In genomic region chr12:21227076-21227980, GRCm38 (mm10) we compare ENCODE assay signal across 8 mouse cellular contexts. TPM values are rescaled to one million over a fixed set of nuclear protein-coding genes. Genes with fewer than 3 reads are reported as not detected.
A peak's percentile ranks its signal among the peaks of the same experiment; 100 is the strongest.
DNase-seq lines count a peak whose midpoint lies in the region; ATAC-seq and TF ChIP-seq lines count a peak whose summit lies in the region.

No protein-coding gene starts in this region.

- TF ChIP-seq CTCF in intestine, postnatal 0 days (IDR thresholded peaks at IDR 0.05; ENCODE audit: low read depth), result peak; percentile 63
- TF ChIP-seq CTCF in lung, embryonic 14.5 days (IDR thresholded peaks at IDR 0.05; ENCODE audit: low read depth), result peak; percentile 48

- no peaks in the 10 kb centered on the region for H3K9me3 ChIP-seq in embryonic facial prominence, embryonic 11.5 days (replicated peaks; ENCODE audit: control insufficient read depth, low read length)
- H3K9me3 ChIP-seq in embryonic facial prominence, embryonic 10.5 days, result no peaks in the 10 kb centered on the region
- H3K9me3 ChIP-seq in intestine, postnatal 0 days (ENCODE audit: control insufficient read depth), result no peaks in the 10 kb centered on the region
- H3K9me3 ChIP-seq in lung, embryonic 14.5 days (ENCODE audit: low read depth, low read length), result no peaks in the 10 kb centered on the region

- 72% methylated on average over 6 of the region's 6 CpGs for WGBS in embryonic facial prominence, embryonic 11.5 days
- 65% methylated on average over 6 of the region's 6 CpGs for WGBS in embryonic facial prominence, embryonic 10.5 days
- 34% methylated on average over 6 of the region's 6 CpGs for WGBS in intestine, postnatal 0 days
- 30% methylated on average over 6 of the region's 6 CpGs for WGBS in lung, embryonic 14.5 days

- DNase-seq in embryonic facial prominence, embryonic 11.5 days (ENCODE audit: low spot score), result peak; percentile 30
- no peak for DNase-seq in embryonic facial prominence, embryonic 10.5 days (ENCODE audit: low spot score)
- peak; percentile 48 for DNase-seq in ES-CJ7 (ENCODE audit: low read depth, low spot score)
- DNase-seq in cerebellum, adult 18-20 months, result peak; percentile 70 to 72
- peak; percentile 40 for DNase-seq in gonadal fat pad, adult 2 months (ENCODE audit: low read depth)
- DNase-seq in lung, embryonic 14.5 days, result peak; percentile 71
- peak; percentile 78 for DNase-seq in skeletal muscle tissue, adult 2 months (ENCODE audit: low read depth, low spot score)

- H3K4me3 ChIP-seq in embryonic facial prominence, embryonic 11.5 days (ENCODE audit: low read depth, low read length), result no peak overlapping the region
- no peak overlapping the region for H3K4me3 ChIP-seq in embryonic facial prominence, embryonic 10.5 days
- no peak overlapping the region for H3K4me3 ChIP-seq in intestine, postnatal 0 days (ENCODE audit: low read depth, low read length)
- no peak overlapping the region for H3K4me3 ChIP-seq in lung, embryonic 14.5 days (ENCODE audit: low read depth, low read length)

- H3K9ac ChIP-seq in embryonic facial prominence, embryonic 11.5 days (replicated peaks; ENCODE audit: low read length), result no peak overlapping the region
- no peak overlapping the region for H3K9ac ChIP-seq in intestine, postnatal 0 days (ENCODE audit: low read depth, low read length)
- H3K9ac ChIP-seq in lung, embryonic 14.5 days, result no peak overlapping the region

- H3K4me2 ChIP-seq in embryonic facial prominence, embryonic 11.5 days (ENCODE audit: low read depth, low read length), result no peak overlapping the region
- no peak overlapping the region; the same call in 1 of the 2 replicates for H3K4me2 ChIP-seq in intestine, postnatal 0 days (replicated peaks; ENCODE audit: low read depth)
- no peak overlapping the region for H3K4me2 ChIP-seq in lung, embryonic 14.5 days

- H3K27ac ChIP-seq in embryonic facial prominence, embryonic 11.5 days (replicated peaks; ENCODE audit: low read depth, low read length), result no peak overlapping the region
- no peak overlapping the region; the same call in 1 of the 2 replicates for H3K27ac ChIP-seq in embryonic facial prominence, embryonic 10.5 days (replicated peaks)
- peak overlapping the region; percentile 52 for H3K27ac ChIP-seq in intestine, postnatal 0 days (ENCODE audit: low read depth, low read length)
- H3K27ac ChIP-seq in lung, embryonic 14.5 days (ENCODE audit: low read depth), result peak overlapping the region; percentile 16; the same call in 1 of the 2 replicates

- H3K27me3 ChIP-seq in embryonic facial prominence, embryonic 11.5 days (ENCODE audit: control insufficient read depth, insufficient read depth, low read length), result no peaks in the 10 kb centered on the region
- H3K27me3 ChIP-seq in embryonic facial prominence, embryonic 10.5 days (replicated peaks; ENCODE audit: low read depth, poor library complexity, severe bottlenecking), result no peaks in the 10 kb centered on the region
- no peaks in the 10 kb centered on the region for H3K27me3 ChIP-seq in intestine, postnatal 0 days (replicated peaks; ENCODE audit: control insufficient read depth, insufficient read depth, low read length)
- H3K27me3 ChIP-seq in lung, embryonic 14.5 days (ENCODE audit: insufficient read depth, low read length), result no peaks in the 10 kb centered on the region

- no peaks in the 10 kb centered on the region for H3K4me1 ChIP-seq in embryonic facial prominence, embryonic 11.5 days (ENCODE audit: control insufficient read depth, insufficient read depth, low read length)
- peaks cover 6% of the 10 kb centered on the region; the same call in 1 of the 2 replicates for H3K4me1 ChIP-seq in embryonic facial prominence, embryonic 10.5 days
- 0 out of 2 replicates have a peak, but pooled peaks cover 4% of the 10 kb centered on the region for H3K4me1 ChIP-seq in intestine, postnatal 0 days (replicated peaks; ENCODE audit: control insufficient read depth, insufficient read depth, low read length)
- H3K4me1 ChIP-seq in lung, embryonic 14.5 days (ENCODE audit: insufficient read depth), result peaks cover 7% of the 10 kb centered on the region; the same call in 1 of the 2 replicates

- no peaks in the 10 kb centered on the region for H3K36me3 ChIP-seq in embryonic facial prominence, embryonic 11.5 days (replicated peaks; ENCODE audit: control insufficient read depth, insufficient read depth, low read depth, low read length)
- H3K36me3 ChIP-seq in embryonic facial prominence, embryonic 10.5 days (replicated peaks), result peaks cover 72% of the 10 kb centered on the region
- no peaks in the 10 kb centered on the region for H3K36me3 ChIP-seq in intestine, postnatal 0 days (ENCODE audit: control insufficient read depth, insufficient read depth)
- H3K36me3 ChIP-seq in lung, embryonic 14.5 days (ENCODE audit: insufficient read depth), result peaks cover 45% of the 10 kb centered on the region

- ATAC-seq in embryonic facial prominence, embryonic 11.5 days (replicated peaks; ENCODE audit: insufficient number of reproducible peaks, low FRiP score, low TSS enrichment, low read depth), result no peak
- peak; percentile 89 for ATAC-seq in intestine, postnatal 0 days
- peak; percentile 48 for ATAC-seq in lung, embryonic 14.5 days (ENCODE audit: insufficient read depth)

RNA-seq across cellular contexts. Expression of gene Cpsf3, which starts 57.9 kb away (rescaled TPM):
- polyA plus RNA-seq in embryonic facial prominence, embryonic 11.5 days (2014; fragmentation: Nextera tagmentation; extraction: Ambion mirVana), result 145 and 148 TPM in 2 replicates
- 130 and 142 TPM in 2 replicates for polyA plus RNA-seq in embryonic facial prominence, embryonic 10.5 days (2016; fragmentation: Nextera tagmentation; extraction: Ambion mirVana)
- 48.8 and 54.2 TPM in 2 replicates for polyA plus RNA-seq in gonadal fat pad, adult 2 months (2012; rRNA removed)
- 41.6 and 44.3 TPM in 2 replicates for polyA plus RNA-seq in intestine, postnatal 0 days (2015; fragmentation: Nextera tagmentation; extraction: Ambion mirVana)
- 106 and 108 TPM in 2 replicates for polyA plus RNA-seq in lung, embryonic 14.5 days (2014; fragmentation: Nextera tagmentation; extraction: Ambion mirVana)

RNA-seq across cellular contexts. Expression of gene Itgb1bp1, which starts 58.8 kb away (rescaled TPM):
- polyA plus RNA-seq in embryonic facial prominence, embryonic 11.5 days (2014; fragmentation: Nextera tagmentation; extraction: Ambion mirVana), result 49.5 and 50.5 TPM in 2 replicates
- polyA plus RNA-seq in embryonic facial prominence, embryonic 10.5 days (2016; fragmentation: Nextera tagmentation; extraction: Ambion mirVana), result 37.8 and 45.6 TPM in 2 replicates
- 29.3 and 42.0 TPM in 2 replicates for polyA plus RNA-seq in gonadal fat pad, adult 2 months (2012; rRNA removed)
- 31.1 and 34.4 TPM in 2 replicates for polyA plus RNA-seq in intestine, postnatal 0 days (2015; fragmentation: Nextera tagmentation; extraction: Ambion mirVana)
- 49.2 and 51.4 TPM in 2 replicates for polyA plus RNA-seq in lung, embryonic 14.5 days (2014; fragmentation: Nextera tagmentation; extraction: Ambion mirVana)

Comparison
In these comparisons a context has a peak if more than half of its experiments do, and no peak if none do; other contexts are left out.
1. H3K27ac ChIP-seq: peak in intestine, postnatal 0 days (single experiment) and lung, embryonic 14.5 days (single experiment); none in embryonic facial prominence, embryonic 11.5 days (single experiment) and embryonic facial prominence, embryonic 10.5 days (single experiment).